Mouse (Mus musculus) heart, embryonic 11.5 days (tissue): ENCODE data around the gene Zfp281. TPM values are rescaled to one million over a fixed set of nuclear protein-coding genes. Genes with fewer than 3 reads are reported as not detected.

ENCODE experiments used
- ATAC-seq: fragments of 200-750 bp; cut with Nextera tagmentation; replicated peaks from 2 replicates; pipeline ENCODE4 v1.8.0; 2017; ENCODE audit warnings: moderate library complexity; ENCODE audit not compliant: insufficient number of reproducible peaks, low FRiP score, low TSS enrichment
- H3K27ac ChIP-seq: fragments of 300-500 bp; sonication (generic); 2 replicates; pipeline ENCODE4 v1.5.1; 2014; ENCODE audit warnings: mild to moderate bottlenecking, low read depth, low read length
- H3K27me3 ChIP-seq: fragments of 300-500 bp; sonication (generic); 2 replicates; pipeline ENCODE4 v1.6.1; 2014; ENCODE audit warnings: mild to moderate bottlenecking, low read length, mixed read lengths; ENCODE audit not compliant: control insufficient read depth, insufficient read depth
- H3K36me3 ChIP-seq: fragments of 300-500 bp; sonication (generic); 2 replicates; pipeline ENCODE4 v1.6.1; 2014; ENCODE audit warnings: mild to moderate bottlenecking, low read length, moderate library complexity, mixed read lengths; ENCODE audit not compliant: control insufficient read depth, insufficient read depth
- H3K4me1 ChIP-seq: fragments of 300-500 bp; sonication (generic); 2 replicates; pipeline ENCODE4 v1.6.1; 2014; ENCODE audit warnings: low read length; ENCODE audit not compliant: control insufficient read depth, insufficient read depth
- H3K4me2 ChIP-seq: fragments of 300-500 bp; sonication (generic); 2 replicates; pipeline ENCODE4 v1.6.1; 2014; ENCODE audit warnings: mild to moderate bottlenecking, moderate library complexity
- H3K4me3 ChIP-seq: fragments of 300-500 bp; sonication (generic); 2 replicates; pipeline ENCODE4 v1.5.1; 2014; ENCODE audit warnings: low read depth, low read length
- H3K9ac ChIP-seq: fragments of 300-500 bp; sonication (generic); 2 replicates; pipeline ENCODE4 v1.6.1; 2014; ENCODE audit warnings: mild to moderate bottlenecking, low read depth, low read length, moderate library complexity
- H3K9me3 ChIP-seq: fragments of 300-500 bp; sonication (generic); replicated peaks from 2 replicates; pipeline ENCODE4 v1.6.1; 2016; ENCODE audit warnings: low read length; ENCODE audit not compliant: control insufficient read depth
- WGBS: fragments of 180-500 bp; shearing (Covaris S2); extraction: QIAGEN DNeasy Blood & Tissue Kit; methylation state at CpG from one replicate; pipeline ENCODE4 v1.1.7; 2014; ENCODE audit not compliant: insufficient replicate concordance; 5-methylcytosine and 5-hydroxymethylcytosine counted together
- polyA plus RNA-seq: library from polyadenylated mRNA; unstranded; fragments of >200 nt; fragmentation: Nextera tagmentation; extraction: Ambion mirVana; gene quantifications from 2 replicates; pipeline ENCODE4 v1.2.1, GENCODE M21; 2014

Gene Zfp281
- polyA plus RNA-seq, 1 experiment from 2014 or later: 17.5 TPM

- WGBS: 86% methylated on average over 5 of the region's 5 CpGs
These were observed 30.4 kb upstream of the Zfp281 start for GRCm38 (mm10) chr1:136594235-136594850.

GRCm38 (mm10) chr1:136596821-136597220 lies 27.9 kb upstream of the Zfp281 start:
- WGBS: 71% methylated on average over 2 of the region's 2 CpGs
- no peaks in the 10 kb centered on the region for H3K9me3 ChIP-seq

More at GRCm38 (mm10) chr1:136594235-136594850, 30.4 kb upstream of the Zfp281 start:
- no peak overlapping the region for H3K9ac ChIP-seq
- H3K4me1 ChIP-seq: no peaks in the 10 kb centered on the region
- ATAC-seq: no peak
- H3K9me3 ChIP-seq: no peaks in the 10 kb centered on the region
- H3K36me3 ChIP-seq: no peaks in the 10 kb centered on the region
- H3K4me2 ChIP-seq: no peak overlapping the region
- no peaks in the 10 kb centered on the region; the same call in 1 of the 2 replicates for H3K27me3 ChIP-seq
- no peak overlapping the region for H3K27ac ChIP-seq
- H3K4me3 ChIP-seq: no peak overlapping the region

GRCm38 (mm10) chr1:136598286-136598685 lies 26.4 kb upstream of the Zfp281 start:
- Histone ChIP-seq H3K27me3 (no peaks in the 10 kb centered on the region), H3K9me3 (no peaks in the 10 kb centered on the region), H3K36me3 (no peaks in the 10 kb centered on the region), H3K4me3 (no peak overlapping the region), H3K9ac (no peak overlapping the region), H3K4me1 (no peaks in the 10 kb centered on the region), H3K4me2 (no peak overlapping the region), H3K27ac (no peak overlapping the region)
- no peak for ATAC-seq
- 59% methylated on average over 5 of the region's 5 CpGs for WGBS

More at GRCm38 (mm10) chr1:136596821-136597220, 27.9 kb upstream of the Zfp281 start:
- H3K9ac ChIP-seq: no peak overlapping the region
- no peaks in the 10 kb centered on the region for H3K27me3 ChIP-seq
- H3K4me3 ChIP-seq: no peak overlapping the region
- no peaks in the 10 kb centered on the region for H3K4me1 ChIP-seq
- H3K4me2 ChIP-seq: no peak overlapping the region
- no peaks in the 10 kb centered on the region for H3K36me3 ChIP-seq
- H3K27ac ChIP-seq: no peak overlapping the region
- ATAC-seq: no peak

GRCm38 (mm10) chr1:136600067-136600466 lies 24.6 kb upstream of the Zfp281 start:
- WGBS: 76% methylated on average over 3 of the region's 3 CpGs
- Histone ChIP-seq H3K4me3 (no peak overlapping the region), H3K9me3 (no peaks in the 10 kb centered on the region), H3K36me3 (no peaks in the 10 kb centered on the region), H3K27me3 (no peaks in the 10 kb centered on the region), H3K9ac (no peak overlapping the region), H3K4me1 (no peaks in the 10 kb centered on the region), H3K27ac (no peak overlapping the region), H3K4me2 (no peak overlapping the region)
- ATAC-seq: no peak

- no peak overlapping the region for H3K9ac ChIP-seq
- H3K27ac ChIP-seq: no peak overlapping the region
- no peak for ATAC-seq
- WGBS: 78% methylated on average over 9 of the region's 9 CpGs
- no peaks in the 10 kb centered on the region for H3K9me3 ChIP-seq
- no peak overlapping the region for H3K4me3 ChIP-seq
- H3K4me2 ChIP-seq: no peak overlapping the region
- H3K36me3 ChIP-seq: no peaks in the 10 kb centered on the region
- no peaks in the 10 kb centered on the region for H3K27me3 ChIP-seq
- no peaks in the 10 kb centered on the region for H3K4me1 ChIP-seq
These were observed 23.9 kb upstream of the Zfp281 start for GRCm38 (mm10) chr1:136600647-136601345.

GRCm38 (mm10) chr1:136601346-136601888 lies 23.3 kb upstream of the Zfp281 start:
- Histone ChIP-seq H3K27me3 (no peaks in the 10 kb centered on the region), H3K4me2 (no peak overlapping the region), H3K4me1 (no peaks in the 10 kb centered on the region), H3K27ac (no peak overlapping the region), H3K9me3 (no peaks in the 10 kb centered on the region), H3K9ac (no peak overlapping the region), H3K4me3 (no peak overlapping the region), H3K36me3 (no peaks in the 10 kb centered on the region)
- ATAC-seq: no peak
- WGBS: 84% methylated on average over 10 of the region's 10 CpGs

GRCm38 (mm10) chr1:136602303-136602702 lies 22.4 kb upstream of the Zfp281 start:
- Histone ChIP-seq H3K4me3 (no peak overlapping the region), H3K27me3 (no peaks in the 10 kb centered on the region), H3K4me2 (no peak overlapping the region), H3K27ac (no peak overlapping the region), H3K9me3 (no peaks in the 10 kb centered on the region), H3K9ac (no peak overlapping the region), H3K36me3 (no peaks in the 10 kb centered on the region), H3K4me1 (no peaks in the 10 kb centered on the region)
- WGBS: 63% methylated on average over 5 of the region's 5 CpGs
- no peak for ATAC-seq

- H3K4me2 ChIP-seq: no peak overlapping the region
- no peaks in the 10 kb centered on the region for H3K4me1 ChIP-seq
- H3K9ac ChIP-seq: no peak overlapping the region
- no peak overlapping the region for H3K27ac ChIP-seq
- 79% methylated on average over 4 of the region's 4 CpGs for WGBS
- ATAC-seq: no peak
- no peaks in the 10 kb centered on the region for H3K27me3 ChIP-seq
- no peaks in the 10 kb centered on the region for H3K36me3 ChIP-seq
- H3K9me3 ChIP-seq: no peaks in the 10 kb centered on the region
- H3K4me3 ChIP-seq: no peak overlapping the region
These were observed 20.5 kb upstream of the Zfp281 start for GRCm38 (mm10) chr1:136604190-136604589.
